Mouse (Mus musculus): ENCODE data around the gene 1700015G11Rik.

Gene 1700015G11Rik

DNA sequence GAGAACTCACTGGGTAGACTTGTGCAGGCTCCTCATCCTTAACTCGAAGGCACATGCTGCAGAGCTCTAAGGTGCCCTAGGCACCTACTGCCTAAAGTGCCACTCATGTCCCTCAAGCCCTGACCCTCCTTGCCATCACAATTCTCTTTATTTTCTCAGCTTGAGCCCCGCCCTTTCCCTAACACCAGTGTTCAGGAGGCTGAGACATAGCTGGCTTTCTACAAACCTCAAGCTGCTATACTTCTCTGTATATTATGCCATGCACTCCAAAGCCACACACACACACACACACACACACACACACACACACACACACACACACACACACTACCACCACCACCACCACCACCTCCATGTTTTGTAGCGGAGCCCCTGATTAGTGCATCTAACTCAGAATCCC lies at the start of gene 1700015G11Rik:
TSS of gene 1700015G11Rik (minus strand) at position 101 of the 400 bp plus-strand sequence.
- in situ Hi-C loops (cut with MboI, MseI) = no loop called here

DNA sequence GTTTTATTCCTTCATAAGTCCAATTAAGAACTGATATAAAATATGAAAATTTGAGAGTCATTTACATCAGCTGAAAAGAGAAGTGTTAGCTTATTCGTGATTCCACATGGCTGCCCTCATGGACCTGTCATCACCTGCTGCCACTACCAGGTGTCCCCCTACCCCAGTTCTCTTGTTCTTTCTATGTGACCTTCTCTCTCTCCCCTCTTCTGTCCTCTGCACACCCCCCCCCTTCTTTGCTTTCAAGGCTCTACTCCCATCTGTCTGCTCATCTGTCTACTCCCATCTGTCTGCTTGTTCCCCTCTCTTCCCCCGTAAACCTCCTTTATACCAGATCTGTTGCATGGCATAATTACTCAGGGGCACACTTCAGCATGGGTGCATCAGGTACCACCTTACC lies 41.4 kb upstream of the 1700015G11Rik start:
- in situ Hi-C loops (cut with MboI, MseI) = no loop called here

DNA sequence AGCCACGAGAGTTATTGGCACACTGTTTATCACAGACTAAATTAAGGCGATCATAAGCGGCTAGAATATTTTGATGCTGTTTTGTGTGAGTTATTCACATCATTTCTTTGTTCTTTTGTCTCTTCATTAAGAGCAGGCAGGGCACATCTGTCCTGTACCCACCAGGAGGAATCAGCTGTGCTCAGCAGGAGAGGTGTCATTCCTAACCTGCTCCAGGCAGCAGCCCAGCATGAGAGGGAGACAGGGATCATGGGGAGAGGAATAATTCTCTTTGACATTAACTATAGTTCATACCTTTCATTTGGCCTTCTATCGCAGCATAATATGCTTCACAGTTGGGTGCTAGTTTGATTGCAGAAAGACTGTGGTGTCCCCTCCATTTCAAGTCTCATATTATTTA lies 40.7 kb upstream of the 1700015G11Rik start:
- in situ Hi-C loops (cut with MboI, MseI) = no loop called here

DNA sequence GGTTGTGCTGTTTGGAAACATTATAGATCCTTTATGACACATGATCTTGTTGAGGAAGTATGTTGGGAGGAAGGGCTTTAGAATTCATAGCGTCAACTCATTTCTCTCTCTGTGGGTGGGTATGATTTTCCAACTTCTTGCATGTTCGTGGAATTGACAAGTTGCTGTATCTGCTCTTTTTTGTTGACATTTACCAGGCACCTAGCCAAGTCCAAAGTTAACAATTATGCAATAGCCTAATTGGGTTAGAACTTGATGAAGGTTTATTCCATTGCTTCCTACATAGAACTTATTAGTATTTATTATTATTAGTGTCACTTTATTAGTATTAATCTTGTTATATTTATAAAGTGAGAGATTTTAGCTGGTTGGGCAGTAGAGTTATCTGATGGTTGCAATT lies 40.3 kb upstream of the 1700015G11Rik start:
- in situ Hi-C loops (cut with MboI, MseI) = no loop called here

DNA sequence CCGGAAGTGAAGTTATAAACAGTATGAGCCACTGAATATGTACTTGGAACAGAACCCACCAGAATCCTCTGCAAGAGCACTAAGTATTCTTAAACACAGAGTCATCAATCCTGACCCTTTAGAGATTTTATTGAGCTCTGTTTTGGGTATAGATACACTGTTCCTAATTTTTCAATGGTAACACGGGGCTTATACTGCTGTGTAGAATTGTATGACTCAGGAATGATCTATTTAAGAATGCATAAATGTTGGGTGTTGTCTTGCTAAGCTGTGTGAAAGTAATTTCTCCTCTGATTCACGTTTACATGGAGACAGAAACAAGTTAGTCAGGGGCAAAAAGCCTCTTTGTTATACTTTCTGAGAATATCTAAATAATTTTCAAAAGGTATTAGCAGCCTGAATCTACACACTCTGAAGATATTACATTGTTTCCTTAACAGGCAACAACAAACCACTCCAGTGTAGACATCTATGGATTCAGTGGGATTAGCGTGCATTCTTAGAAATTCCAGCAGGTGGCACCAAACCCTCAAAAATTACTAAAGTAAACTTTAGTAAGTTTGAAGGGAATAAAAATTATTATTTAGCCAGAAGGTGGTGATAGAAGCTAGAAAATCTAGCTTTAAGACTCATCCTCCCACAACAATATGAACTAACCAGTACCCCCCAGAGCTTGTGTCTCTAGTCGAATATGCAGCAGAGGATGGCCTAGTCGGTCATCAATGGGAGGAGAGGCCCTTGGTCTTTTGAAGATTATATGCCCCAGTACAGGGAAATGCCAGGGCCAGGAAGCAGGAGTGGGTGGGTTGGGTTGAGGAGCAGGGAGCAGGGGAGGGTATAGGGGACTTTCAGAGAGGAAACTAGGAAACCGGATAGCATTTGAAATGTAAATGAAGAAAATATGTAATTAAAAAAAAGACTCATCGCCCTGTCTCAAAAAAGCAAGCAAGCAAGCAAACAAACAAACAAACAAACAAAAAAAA lies 22.4 kb upstream of the 1700015G11Rik start:
- in situ Hi-C loops (cut with MboI, MseI) = no loop called here

DNA sequence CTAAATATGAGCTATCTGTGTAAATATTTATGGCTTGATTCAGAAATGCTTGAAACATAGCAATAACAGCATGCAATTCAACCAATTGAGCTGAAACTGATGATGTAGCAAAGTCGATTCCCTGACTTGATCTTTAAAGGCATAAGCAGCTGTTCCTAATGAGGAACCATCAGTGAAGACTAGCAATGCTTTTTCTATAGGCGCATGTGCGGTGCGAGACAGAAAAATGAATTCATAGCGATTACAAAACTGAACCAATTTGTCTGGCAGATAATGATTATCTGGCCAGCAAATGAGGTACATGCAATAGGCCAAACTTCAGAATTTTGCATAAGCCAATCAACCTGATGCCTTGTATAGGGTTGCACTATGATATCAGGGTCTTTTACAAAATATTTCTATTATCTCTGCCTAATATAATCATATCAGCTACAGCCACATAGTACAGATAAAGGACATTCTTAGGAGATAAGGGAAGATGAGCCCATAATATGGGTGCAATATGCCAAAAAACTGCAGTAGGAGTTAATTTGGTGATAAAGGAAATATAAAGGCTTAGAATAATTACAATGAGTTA lies 8.6 kb upstream of the 1700015G11Rik start:
- in situ Hi-C loops (cut with MboI, MseI) = no loop called here

DNA sequence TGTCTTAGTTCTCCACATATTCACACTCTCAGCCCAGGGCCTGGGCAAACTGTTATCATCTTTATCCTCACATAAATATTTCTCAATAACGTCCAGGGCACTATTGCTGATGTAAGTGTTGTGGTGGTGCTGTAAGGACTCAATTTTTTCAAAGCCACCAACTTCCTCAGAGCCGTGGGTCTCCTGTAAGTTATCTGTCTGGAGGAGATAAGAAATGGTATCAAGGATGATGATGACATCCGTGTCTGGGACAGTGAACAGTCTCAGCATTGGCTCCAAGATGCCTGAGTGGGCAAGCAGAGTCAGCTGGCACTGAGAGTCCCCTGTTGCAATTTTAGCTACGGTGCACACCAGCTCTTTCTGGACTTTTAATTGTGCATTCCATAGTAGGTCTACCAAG lies 6.5 kb upstream of the 1700015G11Rik start:
- in situ Hi-C loops (cut with MboI, MseI) = no loop called here

DNA sequence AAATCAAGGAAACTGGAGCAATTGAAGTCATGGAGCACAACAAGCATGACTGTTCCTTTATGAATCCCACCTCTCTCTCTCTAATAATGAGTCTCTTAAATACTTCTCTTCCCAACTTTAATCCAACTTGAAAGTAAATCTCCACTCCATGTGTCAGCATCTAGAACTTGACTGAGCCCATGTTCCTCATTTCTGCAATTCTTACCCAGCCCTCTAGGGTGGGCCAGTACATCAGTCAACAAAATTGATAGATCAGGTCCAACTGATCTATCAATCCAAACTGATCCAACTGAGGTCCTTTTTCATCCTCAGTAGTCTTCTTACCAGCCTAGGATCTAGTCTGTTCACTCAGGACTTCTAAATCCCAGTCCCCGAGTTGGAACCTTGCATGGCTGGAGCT lies 348 bp downstream of the 1700015G11Rik start:
- in situ Hi-C loops (cut with MboI, MseI) = no loop called here

DNA sequence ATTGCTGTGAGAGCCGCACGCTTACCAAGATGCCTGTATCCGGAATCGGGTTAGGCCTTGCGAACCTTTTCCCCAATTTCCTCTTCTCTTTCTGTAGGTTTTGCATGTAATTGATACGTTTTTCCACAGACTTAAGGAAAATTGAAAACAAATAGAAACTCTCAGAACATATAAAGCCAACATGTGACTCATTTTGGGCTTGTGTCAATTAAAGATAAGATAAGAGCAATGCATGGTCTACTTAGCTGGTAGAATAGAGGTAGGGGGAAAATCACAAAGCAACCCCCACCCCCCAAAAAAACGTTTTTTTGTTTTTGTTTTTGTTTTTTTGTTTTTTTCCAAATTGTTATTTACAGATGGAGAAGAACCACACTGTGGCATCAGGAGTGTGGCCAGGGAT lies 2.1 kb downstream of the 1700015G11Rik start:
- in situ Hi-C loops (cut with MboI, MseI) = no loop called here

DNA sequence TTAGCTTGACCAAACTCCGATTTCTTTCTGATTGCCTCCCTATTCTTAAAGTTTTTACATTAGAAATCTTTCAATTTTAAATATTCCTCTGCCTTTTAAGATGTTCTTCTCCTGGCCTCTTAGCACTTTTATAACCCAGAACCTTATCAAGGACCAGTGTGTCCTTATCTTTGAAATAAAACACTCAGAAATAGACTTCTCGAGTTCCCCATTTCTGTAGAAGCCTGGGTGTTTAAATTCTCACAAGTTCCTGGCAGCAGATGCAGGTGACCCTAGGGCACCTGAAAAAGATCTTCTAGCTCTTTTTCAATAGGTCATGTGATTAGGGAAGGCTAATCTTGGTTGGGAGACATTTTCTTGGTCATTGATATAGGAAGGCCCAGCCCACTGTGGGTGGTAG lies 8.4 kb downstream of the 1700015G11Rik start:
- in situ Hi-C loops (cut with MboI, MseI) = no loop called here

DNA sequence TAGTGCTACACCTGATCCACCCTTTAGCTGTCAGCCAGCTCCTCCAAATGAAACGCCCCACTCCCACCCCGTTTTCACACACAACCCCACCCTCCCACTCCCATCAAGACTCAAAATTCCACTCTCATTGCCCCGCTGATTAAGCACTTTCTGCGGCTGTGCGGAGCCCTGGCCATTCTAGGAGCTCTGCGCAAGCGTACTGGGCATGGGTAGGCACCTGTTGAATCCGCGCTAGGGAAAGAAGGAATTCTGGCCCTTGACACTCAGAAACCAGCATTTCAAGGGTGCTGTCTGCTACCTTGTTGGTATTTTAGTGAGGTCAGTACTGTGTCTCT lies 9.3 kb downstream of the 1700015G11Rik start:
- in situ Hi-C loops (cut with MboI, MseI) = no loop called here

DNA sequence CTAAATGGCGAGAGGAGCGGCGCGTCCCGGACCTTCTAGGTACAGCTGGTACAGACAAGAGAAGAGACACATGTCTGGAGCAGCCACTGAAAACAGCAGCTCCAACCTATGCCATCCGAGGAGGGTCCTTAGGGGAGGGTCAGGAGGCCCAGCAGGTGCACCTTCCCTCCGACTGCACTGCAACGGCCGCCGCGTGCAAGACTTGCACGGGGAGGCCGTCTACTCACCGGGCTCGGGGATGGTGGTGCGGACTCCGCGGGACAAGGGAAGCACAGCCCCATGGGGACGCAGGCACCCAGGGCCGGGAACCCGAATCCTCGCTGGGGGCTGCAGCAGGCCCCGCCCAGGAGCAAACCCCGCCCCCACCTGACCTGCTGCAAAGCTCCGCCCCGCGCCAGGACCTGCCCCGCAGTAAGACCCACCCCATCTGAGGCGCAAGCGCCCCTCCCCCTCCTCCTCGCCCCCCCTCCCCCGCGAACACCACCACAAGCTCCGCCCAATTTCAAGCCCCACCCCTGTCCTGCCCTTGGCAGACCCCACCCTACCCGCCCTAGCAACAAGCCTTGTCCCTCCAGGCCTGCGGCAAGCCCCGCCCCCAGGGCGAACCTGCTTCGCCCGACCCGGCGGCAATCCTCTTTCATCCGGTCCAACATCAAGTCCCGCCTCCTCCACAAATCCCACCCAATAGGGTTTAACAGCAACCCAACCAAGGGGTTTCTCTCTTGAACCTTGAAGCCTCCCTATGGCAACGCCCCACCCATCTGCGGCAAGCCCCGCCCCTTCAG lies 9.8 kb downstream of the 1700015G11Rik start, which contains the start of gene Svip:
TSS of gene Svip (minus strand) at position 508 of the 785 bp plus-strand sequence.
- in situ Hi-C loops (cut with MboI, MseI) = no loop called here

DNA sequence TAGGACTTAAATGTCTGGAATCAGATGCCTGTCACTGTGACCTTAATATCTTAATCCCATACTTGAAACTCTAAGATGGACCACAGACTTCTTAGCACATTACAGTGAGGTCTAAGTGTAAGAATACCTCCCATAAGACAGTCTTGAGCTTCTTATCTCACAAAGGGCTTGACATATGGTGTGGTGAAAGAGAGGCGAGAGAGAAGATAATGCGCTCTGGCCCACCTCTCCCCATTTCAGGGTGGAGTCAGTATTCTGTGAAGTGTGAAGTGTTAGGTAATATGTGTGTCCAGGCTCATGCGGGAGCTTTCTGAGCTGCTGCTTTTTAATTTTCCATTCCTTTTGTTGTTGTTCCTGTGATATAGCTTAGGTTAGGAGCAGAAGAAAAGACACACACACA lies 24.5 kb downstream of the 1700015G11Rik start:
- in situ Hi-C loops (cut with MboI, MseI) = no loop called here

DNA sequence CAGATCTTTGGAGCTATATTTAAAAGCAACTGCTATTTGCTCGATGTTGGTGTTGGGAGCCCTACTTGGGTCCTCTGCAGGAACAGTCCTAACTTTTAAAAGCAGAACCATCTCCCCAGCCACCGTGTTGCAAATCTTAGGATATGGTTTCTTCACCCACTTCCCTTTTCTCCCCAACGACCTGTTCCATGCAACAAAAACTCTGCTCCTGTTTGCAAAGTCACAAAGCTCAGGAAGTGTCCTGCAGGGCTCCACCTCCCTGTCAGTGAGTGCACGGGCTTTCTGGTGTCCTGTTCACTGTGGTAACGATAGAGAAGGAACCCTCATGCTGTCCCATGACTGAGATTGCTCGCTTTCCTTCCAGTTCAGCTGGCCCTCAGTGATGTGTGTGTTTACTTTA lies 28.6 kb downstream of the 1700015G11Rik start:
- in situ Hi-C loops (cut with MboI, MseI) = no loop called here

DNA sequence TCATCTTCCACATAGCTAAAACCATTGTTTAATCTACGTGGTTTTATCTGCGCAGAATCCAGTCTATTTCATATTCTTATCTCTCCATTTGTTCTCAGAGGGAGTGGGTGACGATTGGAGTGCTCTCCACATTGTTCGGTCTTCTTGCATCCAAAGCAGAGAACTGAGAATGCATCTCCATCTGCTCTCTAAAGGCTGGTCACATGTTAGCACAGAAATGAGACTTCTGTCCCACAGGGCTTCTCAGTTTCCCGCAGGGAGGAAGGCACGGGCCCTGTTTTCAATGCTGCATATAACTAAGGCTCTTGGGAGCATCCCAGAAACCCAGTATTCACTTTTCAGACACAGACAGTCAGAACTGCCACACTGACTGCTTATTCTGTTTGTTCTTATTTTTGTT lies 29.8 kb downstream of the 1700015G11Rik start:
- in situ Hi-C loops (cut with MboI, MseI) = no loop called here

DNA sequence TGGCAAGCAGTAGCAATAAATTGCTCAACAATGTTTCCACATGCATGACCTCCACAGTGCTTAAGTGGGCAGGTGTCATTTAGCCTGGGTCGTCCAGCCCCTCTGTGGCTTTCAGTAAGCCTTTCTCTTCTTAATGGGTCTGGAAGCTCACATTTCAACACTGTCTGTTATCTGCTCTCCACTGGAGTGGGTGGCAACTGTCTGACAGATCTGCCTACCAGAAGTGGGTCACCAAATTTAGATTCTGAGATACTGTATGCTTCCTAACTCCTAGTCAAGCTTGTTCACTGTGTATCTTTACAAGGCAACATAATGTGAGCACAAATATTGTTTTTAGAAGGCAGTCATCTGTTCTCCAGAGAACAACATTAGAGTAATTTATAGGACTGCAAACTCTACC lies 33.2 kb downstream of the 1700015G11Rik start:
- in situ Hi-C loops (cut with MboI, MseI) = no loop called here

DNA sequence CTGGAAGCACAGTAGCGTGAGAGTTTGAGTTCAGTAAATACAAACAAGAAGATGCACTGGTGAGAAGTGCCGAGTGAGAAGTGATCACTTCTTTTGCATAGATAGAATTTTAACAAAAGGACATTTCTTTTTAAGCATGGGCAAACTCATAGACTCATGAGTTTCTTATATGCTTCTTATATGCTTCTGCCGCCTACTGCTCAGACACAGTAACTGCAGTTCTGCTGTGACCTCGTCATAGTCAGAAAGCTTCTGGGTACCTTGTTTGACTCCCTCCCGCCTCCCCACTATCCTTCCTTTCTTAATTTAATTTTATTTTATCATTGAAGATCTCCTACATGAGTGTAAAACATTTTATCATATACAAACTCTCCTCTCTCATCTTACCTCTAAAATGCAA lies 36.3 kb downstream of the 1700015G11Rik start:
- in situ Hi-C loops (cut with MboI, MseI) = loop anchor here (5.0 kb wide), 1 partner anchor 357 kb away; the partner anchor contains the start of gene Slc17a6

DNA sequence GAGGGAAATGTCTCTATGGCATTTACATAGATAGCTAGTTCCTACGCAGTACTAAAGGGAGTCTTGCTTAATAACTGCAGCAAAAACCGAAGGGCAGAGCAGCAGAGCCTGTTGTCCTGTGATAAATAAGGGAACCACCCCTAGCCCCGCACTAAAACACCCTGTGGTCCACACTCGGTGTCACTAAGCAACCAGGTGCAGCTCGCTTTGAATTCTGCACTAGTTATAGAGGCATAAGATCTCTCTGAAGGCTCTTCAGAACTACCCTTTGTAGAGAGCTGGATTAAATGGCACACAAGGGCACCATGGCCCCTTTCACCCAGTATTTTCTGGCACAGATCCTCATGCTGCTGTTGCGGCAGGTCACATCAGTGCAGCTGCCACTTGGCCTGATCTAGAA lies 40.3 kb downstream of the 1700015G11Rik start:
- in situ Hi-C loops (cut with MboI, MseI) = loop anchor here (5.0 kb wide), 1 partner anchor 353 kb away; the partner anchor contains the start of gene Slc17a6

DNA sequence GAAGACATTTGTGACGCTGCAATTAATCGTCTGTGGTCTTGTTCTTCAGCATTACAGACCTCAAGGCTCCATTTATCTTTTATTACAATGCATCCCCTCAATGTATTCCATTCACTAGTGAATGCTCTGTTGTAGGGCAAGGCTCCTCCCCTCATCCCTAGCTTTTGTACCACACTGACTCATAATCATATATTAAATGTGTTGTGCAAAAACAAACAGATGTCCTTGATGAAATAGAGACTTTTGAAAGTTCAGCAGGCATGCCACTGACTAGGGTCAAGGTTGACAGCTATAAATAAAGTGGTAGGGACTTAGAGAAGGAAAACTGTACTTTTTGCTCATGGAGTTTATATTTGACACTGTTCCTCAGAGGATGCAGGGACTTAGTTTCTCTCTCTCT lies 42.0 kb downstream of the 1700015G11Rik start:
- in situ Hi-C loops (cut with MboI, MseI) = no loop called here

DNA sequence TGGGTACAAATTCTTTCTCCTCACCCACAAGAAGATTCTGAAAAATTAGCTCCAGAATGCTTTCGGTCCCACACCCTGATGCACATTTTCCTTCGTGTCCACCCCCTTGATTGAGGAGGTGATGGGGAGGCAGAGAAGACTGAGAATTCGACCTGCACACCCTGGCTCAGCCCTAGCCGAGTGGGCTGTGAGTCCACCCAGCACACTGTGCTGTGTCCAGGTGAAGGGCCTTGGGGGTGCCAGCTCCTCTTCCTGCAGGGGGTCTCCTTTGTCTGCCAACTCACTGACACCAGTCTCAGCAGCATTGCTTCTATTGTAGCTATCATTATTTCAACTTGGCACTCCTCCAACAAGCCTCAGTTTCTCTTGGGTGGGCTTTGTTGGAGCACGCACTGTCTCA lies 42.4 kb downstream of the 1700015G11Rik start:
- in situ Hi-C loops (cut with MboI, MseI) = no loop called here

DNA sequence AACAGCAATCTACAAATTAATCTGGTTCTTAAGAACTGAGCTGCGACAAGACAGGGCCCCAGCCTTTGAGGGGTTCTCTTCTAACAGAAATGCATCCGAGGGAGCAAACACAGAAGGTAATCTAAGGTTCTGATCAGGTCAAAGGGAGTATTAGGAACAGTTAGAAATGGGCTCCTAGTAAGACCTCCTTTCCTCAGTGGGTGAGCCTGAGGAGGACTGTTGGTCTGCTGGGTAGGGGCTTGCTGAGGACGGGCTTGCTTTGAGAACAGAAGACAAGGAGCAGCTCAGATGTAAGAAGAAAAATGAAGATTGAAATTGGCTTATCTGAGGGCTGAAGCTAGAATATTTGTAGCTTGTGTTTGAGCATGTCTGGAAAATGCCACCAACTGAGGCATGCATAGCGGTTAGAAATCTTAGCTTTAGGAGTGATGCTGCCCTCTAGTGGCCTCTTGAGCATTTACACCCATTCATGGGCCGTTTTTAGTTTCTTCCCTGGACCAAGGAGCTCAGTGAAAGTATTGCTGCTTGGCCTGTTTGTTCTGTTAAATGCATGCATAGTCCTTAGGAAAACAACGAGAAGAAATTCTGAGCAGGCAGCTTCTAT lies 43.2 kb downstream of the 1700015G11Rik start:
- in situ Hi-C loops (cut with MboI, MseI) = no loop called here

DNA sequence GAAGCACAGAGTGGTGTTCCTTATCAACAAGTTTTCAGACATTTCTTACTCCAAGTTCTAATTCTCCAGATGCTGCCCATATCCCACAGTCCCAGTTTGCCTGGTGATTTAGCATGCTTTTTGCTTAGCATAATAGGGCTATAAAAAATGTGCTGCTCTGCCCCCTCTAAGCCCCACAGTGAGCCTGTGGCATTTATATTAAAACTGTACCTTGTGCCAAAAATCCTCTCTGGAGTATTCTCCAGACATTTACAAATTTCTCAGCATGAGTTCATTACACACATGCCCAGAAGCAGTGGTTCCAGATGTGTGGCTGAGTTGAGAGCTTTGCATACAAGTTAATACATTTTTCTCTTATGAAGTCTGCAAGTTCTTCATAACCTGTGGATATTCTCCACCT lies 46.1 kb downstream of the 1700015G11Rik start:
- in situ Hi-C loops (cut with MboI, MseI) = no loop called here

Measured in regulatory T cell (primary cell).